Mouse (Mus musculus) embryonic facial prominence, embryonic 14.5 days (tissue): ENCODE results near the gene Gm266. TPM values are rescaled to one million over a fixed set of nuclear protein-coding genes. Genes with fewer than 3 reads are reported as not detected.

Experiments
- ATAC-seq: fragments of 200-750 bp; cut with Nextera tagmentation; 2 replicates; pipeline ENCODE4 v1.8.0; 2017; ENCODE audit warnings: low read depth, moderate number of reproducible peaks, moderate TSS enrichment
- DNase-seq: peaks from one replicate; pipeline ENCODE4 v3.0.0-alpha.2; 2015; ENCODE audit warnings: low spot score
- H3K27ac ChIP-seq: fragments of 300-500 bp; sonication (generic); replicated peaks from 2 replicates; pipeline ENCODE4 v1.5.1; 2014; ENCODE audit warnings: low read depth, mild to moderate bottlenecking, low read length, moderate library complexity
- H3K27me3 ChIP-seq: fragments of 300-500 bp; sonication (generic); replicated peaks from 2 replicates; pipeline ENCODE4 v1.6.1; 2014; ENCODE audit warnings: low read length; ENCODE audit not compliant: control insufficient read depth, insufficient read depth
- H3K36me3 ChIP-seq: fragments of 300-500 bp; sonication (generic); 2 replicates; pipeline ENCODE4 v1.6.1; 2014; ENCODE audit warnings: low read length, mixed read lengths; ENCODE audit not compliant: control insufficient read depth, insufficient read depth
- H3K4me1 ChIP-seq: fragments of 300-500 bp; sonication (generic); 2 replicates; pipeline ENCODE4 v1.6.1; 2014; ENCODE audit warnings: antibody characterized with exemption, low read length; ENCODE audit not compliant: control insufficient read depth, insufficient read depth
- H3K4me2 ChIP-seq: fragments of 300-500 bp; sonication (generic); 2 replicates; pipeline ENCODE4 v1.6.1; 2014; ENCODE audit warnings: low read depth, mild to moderate bottlenecking, low read length, moderate library complexity, mixed read lengths
- H3K4me3 ChIP-seq: fragments of 300-500 bp; sonication (generic); 2 replicates; pipeline ENCODE4 v1.5.1; 2014; ENCODE audit warnings: low read depth, mild to moderate bottlenecking, low read length
- H3K9ac ChIP-seq: fragments of 300-500 bp; sonication (generic); 2 replicates; pipeline ENCODE4 v1.6.1; 2014; ENCODE audit warnings: low read depth, mild to moderate bottlenecking, low read length, moderate library complexity, mixed read lengths
- H3K9me3 ChIP-seq: fragments of 300-500 bp; sonication (generic); 2 replicates; pipeline ENCODE4 v1.6.1; 2016; ENCODE audit warnings: low read length; ENCODE audit not compliant: control insufficient read depth
- WGBS: fragments of 180-500 bp; shearing (Covaris S2); extraction: QIAGEN DNeasy Blood & Tissue Kit; methylation state at CpG from one replicate; pipeline ENCODE4 v1.1.7; 2014; 5-methylcytosine and 5-hydroxymethylcytosine counted together
- polyA plus RNA-seq: library from polyadenylated mRNA; unstranded; fragments of >200 nt; fragmentation: Nextera tagmentation; extraction: Ambion mirVana; gene quantifications from 2 replicates; pipeline ENCODE4 v1.2.1, GENCODE M21; 2014

The Gm266 gene
- polyA plus RNA-seq, 1 experiment from 2014 or later: 24.4 TPM

GRCm38 (mm10) chr12:111519821-111520220 is 34.2 kb upstream of the Gm266 start:
- Histone ChIP-seq H3K36me3 (no peaks in the 10 kb centered on the region), H3K27ac (no peak overlapping the region), H3K4me3 (no peak overlapping the region), H3K4me1 (no peaks in the 10 kb centered on the region), H3K27me3 (no peaks in the 10 kb centered on the region), H3K9me3 (peaks cover 9% of the 10 kb centered on the region; the same call in 1 of the 2 replicates), H3K9ac (no peak overlapping the region), H3K4me2 (no peak overlapping the region)
- ATAC-seq: no peak
- 53% methylated on average over 5 of the region's 5 CpGs for WGBS
- DNase-seq: no peak

- Histone ChIP-seq H3K27ac (no peak overlapping the region), H3K4me1 (no peaks in the 10 kb centered on the region), H3K4me2 (no peak overlapping the region), H3K4me3 (no peak overlapping the region), H3K27me3 (no peaks in the 10 kb centered on the region), H3K9ac (no peak overlapping the region), H3K9me3 (peaks cover 9% of the 10 kb centered on the region; the same call in 1 of the 2 replicates), H3K36me3 (no peaks in the 10 kb centered on the region)
- WGBS: 87% methylated on average over 9 of the region's 9 CpGs
- DNase-seq: no peak
- no peak for ATAC-seq
These were observed 32.8 kb upstream of the Gm266 start for GRCm38 (mm10) chr12:111518391-111518790.

- Histone ChIP-seq H3K27ac (no peak overlapping the region), H3K4me2 (no peak overlapping the region), H3K4me3 (no peak overlapping the region), H3K4me1 (no peaks in the 10 kb centered on the region), H3K36me3 (no peaks in the 10 kb centered on the region), H3K27me3 (no peaks in the 10 kb centered on the region), H3K9me3 (peaks cover 9% of the 10 kb centered on the region; the same call in 1 of the 2 replicates), H3K9ac (no peak overlapping the region)
- WGBS: 63% methylated on average over 4 of the region's 4 CpGs
- DNase-seq (no peak), ATAC-seq (no peak)
These were observed 32.3 kb upstream of the Gm266 start for GRCm38 (mm10) chr12:111517901-111518300.

GRCm38 (mm10) chr12:111516826-111517225 is 31.2 kb upstream of the Gm266 start:
- H3K27me3 ChIP-seq: no peaks in the 10 kb centered on the region
- peaks cover 2% of the 10 kb centered on the region; the same call in 1 of the 2 replicates for H3K9me3 ChIP-seq
- no peaks in the 10 kb centered on the region for H3K4me1 ChIP-seq
- WGBS: 82% methylated on average over 6 of the region's 6 CpGs
- no peak overlapping the region for H3K9ac ChIP-seq
- H3K27ac ChIP-seq: no peak overlapping the region
- no peak overlapping the region for H3K4me2 ChIP-seq
- H3K4me3 ChIP-seq: no peak overlapping the region
- ATAC-seq: no peak
- H3K36me3 ChIP-seq: no peaks in the 10 kb centered on the region
- no peak for DNase-seq

GRCm38 (mm10) chr12:111515920-111516319 is 30.3 kb upstream of the Gm266 start:
- Histone ChIP-seq H3K4me2 (no peak overlapping the region), H3K9ac (no peak overlapping the region), H3K4me1 (no peaks in the 10 kb centered on the region), H3K9me3 (no peaks in the 10 kb centered on the region), H3K4me3 (no peak overlapping the region), H3K27me3 (no peaks in the 10 kb centered on the region), H3K36me3 (no peaks in the 10 kb centered on the region), H3K27ac (no peak overlapping the region)
- DNase-seq (no peak), ATAC-seq (no peak)
- 87% methylated on average over 5 of the region's 5 CpGs for WGBS

GRCm38 (mm10) chr12:111514874-111515649 is 29.4 kb upstream of the Gm266 start:
- ATAC-seq (no peak), DNase-seq (no peak)
- no peak overlapping the region for H3K27ac ChIP-seq
- H3K4me3 ChIP-seq: no peak overlapping the region
- H3K4me2 ChIP-seq: no peak overlapping the region
- H3K9me3 ChIP-seq: no peaks in the 10 kb centered on the region
- 86% methylated on average over 7 of the region's 7 CpGs for WGBS
- no peaks in the 10 kb centered on the region for H3K36me3 ChIP-seq
- no peaks in the 10 kb centered on the region for H3K4me1 ChIP-seq
- H3K9ac ChIP-seq: no peak overlapping the region
- no peaks in the 10 kb centered on the region for H3K27me3 ChIP-seq

- Histone ChIP-seq H3K4me1 (no peaks in the 10 kb centered on the region), H3K9ac (no peak overlapping the region), H3K36me3 (no peaks in the 10 kb centered on the region), H3K27me3 (no peaks in the 10 kb centered on the region), H3K27ac (no peak overlapping the region), H3K9me3 (no peaks in the 10 kb centered on the region), H3K4me3 (no peak overlapping the region), H3K4me2 (no peak overlapping the region)
- no peak for ATAC-seq
- DNase-seq: no peak
- 59% methylated on average over 7 of the region's 7 CpGs for WGBS
These were observed 28.7 kb upstream of the Gm266 start for GRCm38 (mm10) chr12:111514231-111514792.

- no peaks in the 10 kb centered on the region for H3K4me1 ChIP-seq
- H3K27ac ChIP-seq: no peak overlapping the region
- H3K4me2 ChIP-seq: no peak overlapping the region
- no peak for DNase-seq
- H3K36me3 ChIP-seq: no peaks in the 10 kb centered on the region
- WGBS: 72% methylated on average over 5 of the region's 5 CpGs
- no peak overlapping the region for H3K9ac ChIP-seq
- no peaks in the 10 kb centered on the region for H3K27me3 ChIP-seq
- no peaks in the 10 kb centered on the region for H3K9me3 ChIP-seq
- H3K4me3 ChIP-seq: no peak overlapping the region
- no peak for ATAC-seq
These were observed 28.1 kb upstream of the Gm266 start for GRCm38 (mm10) chr12:111513673-111514072.
